Mouse (Mus musculus) CH12.LX (cell line): ENCODE measurements around the gene Mtfp1. TPM values are rescaled to one million over a fixed set of nuclear protein-coding genes. Genes with fewer than 3 reads are reported as not detected.

Experiments used
- DNase-seq: peaks from one replicate; pipeline ENCODE4 v3.0.0-alpha.2; 2013; ENCODE audit errors: extremely low read depth
- H3K27ac ChIP-seq: 2 replicates; pipeline ENCODE4 v1.5.1; 2012; ENCODE audit warnings: low read depth, mild to moderate bottlenecking, control low read depth, moderate library complexity; ENCODE audit not compliant: insufficient read depth
- H3K27me3 ChIP-seq: replicated peaks from 2 replicates; pipeline ENCODE3; 2012; ENCODE audit warnings: inconsistent platforms
- H3K36me3 ChIP-seq, 2 experiments: replicated peaks in 1 of 2; 2 replicates each; pipeline versions ENCODE3 to v1.6.1; 2012; ENCODE audit warnings: inconsistent platforms in 1 of 2, low read length in 1 of 2, mild to moderate bottlenecking in 1 of 2, mixed read lengths in 1 of 2, moderate library complexity in 1 of 2; ENCODE audit not compliant: control insufficient read depth in 1 of 2, insufficient read depth in 1 of 2
- H3K4me1 ChIP-seq, 2 experiments: 2 replicates each; pipeline ENCODE4 v1.6.1; 2012; ENCODE audit warnings: inconsistent platforms in 1 of 2, moderate library complexity in 1 of 2; ENCODE audit not compliant: insufficient read depth in 2 of 2, control insufficient read depth in 1 of 2
- H3K4me2 ChIP-seq: 2 replicates; pipeline ENCODE4 v1.6.1; 2012; ENCODE audit warnings: low read depth, mild to moderate bottlenecking, control low read depth; ENCODE audit not compliant: poor library complexity, insufficient read depth, severe bottlenecking
- H3K4me3 ChIP-seq, 3 experiments: fragments of 150-350 bp in 1 of 3; sonication (generic) in 1 of 3; replicated peaks in 1 of 3; 2 replicates each; pipeline versions ENCODE3 to v1.5.1; 2011 to 2012; ENCODE audit warnings: low read depth in 2 of 3, low read length in 2 of 3, mild to moderate bottlenecking in 2 of 3, moderate library complexity in 2 of 3, control low read depth in 1 of 3, improper control_type of control experiment in 1 of 3, inconsistent platforms in 1 of 3, mixed read lengths in 1 of 3; ENCODE audit not compliant: poor library complexity in 1 of 3
- H3K79me2 ChIP-seq: replicated peaks from 2 replicates; pipeline ENCODE4 v1.6.1; 2012; ENCODE audit warnings: mild to moderate bottlenecking, moderate library complexity; ENCODE audit not compliant: control insufficient read depth, poor library complexity, insufficient read depth, severe bottlenecking; ENCODE audit errors: extremely low read depth
- H3K9ac ChIP-seq: 2 replicates; pipeline ENCODE4 v1.6.1; 2012; ENCODE audit warnings: low read depth, mild to moderate bottlenecking, control low read depth, moderate library complexity; ENCODE audit not compliant: insufficient read depth
- H3K9me3 ChIP-seq: replicated peaks from 2 replicates; pipeline ENCODE3; 2012; ENCODE audit warnings: low read length, inconsistent platforms, mixed read lengths
- BHLHE40 ChIP-seq: IDR thresholded peaks from 2 replicates; pipeline ENCODE4 v1.6.1; 2011; ENCODE audit warnings: mild to moderate bottlenecking, low read depth, low read length, improper control_type of control experiment
- ELF1 ChIP-seq: IDR thresholded peaks from 2 replicates; pipeline ENCODE4 v1.6.1; 2014; ENCODE audit warnings: low read depth, mild to moderate bottlenecking, inconsistent platforms, low read length, improper control_type of control experiment
- ETS1 ChIP-seq: conservative IDR thresholded peaks from 2 replicates; pipeline ENCODE4 v1.6.1; 2012; ENCODE audit warnings: low read depth, mild to moderate bottlenecking, inconsistent platforms, low read length, improper control_type of control experiment, moderate library complexity
- GABPA ChIP-seq: IDR thresholded peaks from 2 replicates; pipeline ENCODE4 v1.6.1; 2012; ENCODE audit warnings: low read depth, low read length, improper control_type of control experiment, inconsistent platforms; ENCODE audit not compliant: insufficient replicate concordance
- HCFC1 ChIP-seq: IDR thresholded peaks from 2 replicates; pipeline ENCODE4 v1.6.1; 2012; ENCODE audit warnings: low read depth, mild to moderate bottlenecking, inconsistent platforms, low read length, improper control_type of control experiment
- IRF4 ChIP-seq: IDR thresholded peaks from 2 replicates; pipeline ENCODE4 v1.6.1; 2014; ENCODE audit warnings: low read depth, mild to moderate bottlenecking, inconsistent platforms, low read length, improper control_type of control experiment
- JUND ChIP-seq: conservative IDR thresholded peaks from 2 replicates; pipeline ENCODE4 v1.6.1; 2011; ENCODE audit warnings: low read depth, low read length, improper control_type of control experiment
- KAT2A ChIP-seq: IDR thresholded peaks from 2 replicates; pipeline ENCODE4 v1.6.1; 2012; ENCODE audit warnings: low read length, improper control_type of control experiment, inconsistent platforms; ENCODE audit not compliant: insufficient replicate concordance
- MAFK ChIP-seq: IDR thresholded peaks from 2 replicates; pipeline ENCODE4 v1.6.1; 2011; ENCODE audit warnings: low read length, improper control_type of control experiment; ENCODE audit not compliant: insufficient replicate concordance
- MAX ChIP-seq: IDR thresholded peaks from 2 replicates; pipeline ENCODE4 v1.6.1; 2011; ENCODE audit warnings: low read length, improper control_type of control experiment
- MAZ ChIP-seq: IDR thresholded peaks from 2 replicates; pipeline ENCODE4 v1.6.1; 2012; ENCODE audit warnings: low read depth, mild to moderate bottlenecking, inconsistent platforms, low read length, improper control_type of control experiment, moderate library complexity
- MEF2A ChIP-seq: IDR thresholded peaks from 2 replicates; pipeline ENCODE4 v1.6.1; 2014; ENCODE audit warnings: low read depth, mild to moderate bottlenecking, inconsistent platforms, low read length, improper control_type of control experiment, borderline replicate concordance
- MYC ChIP-seq: IDR thresholded peaks from 2 replicates; pipeline ENCODE4 v1.6.1; 2011; ENCODE audit warnings: low read depth, mild to moderate bottlenecking, improper control_type of control experiment, low read length
- NELFE ChIP-seq: IDR thresholded peaks from 2 replicates; pipeline ENCODE4 v1.6.1; 2011; ENCODE audit warnings: low read depth, low read length, improper control_type of control experiment
- PAX5 ChIP-seq: IDR thresholded peaks from 2 replicates; pipeline ENCODE4 v1.6.1; 2012; ENCODE audit warnings: low read length, inconsistent platforms, mixed read lengths
- POLR2A ChIP-seq: IDR thresholded peaks from 2 replicates; pipeline ENCODE4 v1.6.1; 2011; ENCODE audit warnings: low read depth, mild to moderate bottlenecking, improper control_type of control experiment, low read length
- POLR2AphosphoS2 ChIP-seq: IDR thresholded peaks from 2 replicates; pipeline ENCODE4 v1.6.1; 2011; ENCODE audit warnings: low read depth, low read length, improper control_type of control experiment
- RAD21 ChIP-seq: IDR thresholded peaks from 2 replicates; pipeline ENCODE4 v1.6.1; 2011; ENCODE audit warnings: low read depth, mild to moderate bottlenecking, low read length, improper control_type of control experiment, moderate library complexity
- RCOR1 ChIP-seq: conservative IDR thresholded peaks from 2 replicates; pipeline ENCODE4 v1.6.1; 2012; ENCODE audit warnings: low read depth, mild to moderate bottlenecking, inconsistent platforms, low read length, improper control_type of control experiment
- SIN3A ChIP-seq: IDR thresholded peaks from 2 replicates; pipeline ENCODE4 v1.6.1; 2012; ENCODE audit warnings: low read length, improper control_type of control experiment, inconsistent platforms
- TBP ChIP-seq: conservative IDR thresholded peaks from 2 replicates; pipeline ENCODE4 v1.6.1; 2011; ENCODE audit warnings: low read depth, low read length, improper control_type of control experiment
- USF1 ChIP-seq: IDR thresholded peaks from 2 replicates; pipeline ENCODE4 v1.6.1; 2014; ENCODE audit warnings: low read depth, mild to moderate bottlenecking, inconsistent platforms, low read length, improper control_type of control experiment
- USF2 ChIP-seq: conservative IDR thresholded peaks from 2 replicates; pipeline ENCODE4 v1.6.1; 2011; ENCODE audit warnings: low read depth, low read length, improper control_type of control experiment
- ZC3H11A ChIP-seq: IDR thresholded peaks from 2 replicates; pipeline ENCODE4 v1.6.1; 2012; ENCODE audit warnings: low read depth, mild to moderate bottlenecking, inconsistent platforms, low read length, improper control_type of control experiment
- ZKSCAN1 ChIP-seq: IDR thresholded peaks from 2 replicates; pipeline ENCODE4 v1.6.1; 2012; ENCODE audit warnings: low read depth, inconsistent platforms, low read length, improper control_type of control experiment, borderline replicate concordance
- ZMIZ1 ChIP-seq: IDR thresholded peaks from 2 replicates; pipeline ENCODE4 v1.6.1; 2012; ENCODE audit warnings: low read depth, mild to moderate bottlenecking, inconsistent platforms, low read length, improper control_type of control experiment
- ZNF384 ChIP-seq: IDR thresholded peaks from 2 replicates; pipeline ENCODE4 v1.6.1; 2012; ENCODE audit warnings: low read depth, low read length, improper control_type of control experiment, inconsistent platforms
- dilution Hi-C: fragments of 300-500 bp; cut with MboI; formaldehyde crosslinking; loops from 2 replicates; pipeline ENCODE4 v1.14.3; 2020; ENCODE audit warnings: low sequenced_read_pairs; ENCODE audit not compliant: extremely low pct_unique_long_range_greater_than_20kb, extremely low pct_ligation_motif_present
- in situ Hi-C: fragments of 300-500 bp; cut with MboI; formaldehyde crosslinking; loops from 3 replicates; pipeline ENCODE4 v1.14.3; 2019; ENCODE audit warnings: low sequenced_read_pairs, low pct_ligation_motif_present, low pct_unique_long_range_greater_than_20kb, mixed read lengths
- polyA plus RNA-seq: library from polyadenylated mRNA; unstranded; fragments of >175 nt; gene quantifications from 2 replicates; pipeline ENCODE4 v1.2.1, GENCODE M21; 2012; ENCODE audit warnings: low read depth; ENCODE audit not compliant: insufficient read length
- total RNA-seq, 2 experiments: library from RNA; depleted of rRNA; stranded (reverse); fragments of 300-350 nt in 1 of 2; fragments of >200 nt in 1 of 2; gene quantifications; 2 replicates each; pipeline ENCODE4 v1.2.3; 2012 to 2014

The Mtfp1 gene
- total and polyA plus RNA-seq, 3 experiments: 22.1 to 30.0 (median 27.7) TPM

DNA sequence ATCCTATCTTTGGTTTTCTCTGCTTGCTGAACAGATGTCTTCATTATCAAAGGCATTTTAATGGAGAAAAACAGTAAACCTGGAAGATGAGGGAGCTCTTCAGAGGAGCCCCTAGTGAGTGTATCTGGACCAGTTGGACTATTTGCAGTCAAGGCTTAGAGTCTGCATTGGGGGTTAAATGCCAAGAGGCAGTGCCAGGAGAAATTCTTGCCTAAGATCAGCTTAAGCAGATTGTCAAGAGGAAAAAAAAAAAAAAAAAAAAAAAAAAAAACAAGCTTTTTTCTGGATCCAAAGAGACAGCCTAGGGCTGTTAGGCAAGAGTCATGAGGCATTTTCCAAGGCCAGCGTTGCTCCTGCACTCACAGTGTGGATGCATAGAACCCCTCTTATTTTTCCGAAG, 47.5 kb downstream of the Mtfp1 start:
- no peak overlapping the region for H3K4me3 ChIP-seq
- in situ Hi-C loops (no loop called here), dilution Hi-C loops (no loop called here)
- no peak for DNase-seq
- no peaks in the 10 kb centered on the region for H3K9me3 ChIP-seq
- no peaks in the 10 kb centered on the region for H3K79me2 ChIP-seq
- peaks cover 11% of the 10 kb centered on the region for H3K27me3 ChIP-seq
- no peak overlapping the region for H3K27ac ChIP-seq
- no peak overlapping the region for H3K4me2 ChIP-seq
- no peak overlapping the region for H3K9ac ChIP-seq
- 0 out of 4 replicates have a peak, but pooled peaks cover 0 to 3% of the 10 kb centered on the region in 2 experiments for H3K4me1 ChIP-seq
- TF ChIP-seq IRF4 (no peak), ZNF384 (no peak), RCOR1 (no peak), ETS1 (no peak), ZMIZ1 (no peak), MAX (no peak), ELF1 (no peak), NELFE (no peak), PAX5 (no peak), MAFK (no peak), ZC3H11A (no peak), POLR2AphosphoS2 (no peak), JUND (no peak), TBP (no peak), USF1 (no peak), ZKSCAN1 (no peak), USF2 (no peak)
- TF ChIP-seq, all 38 proteins: peak for 0
- H3K36me3 ChIP-seq: peaks cover 0 to 2% of the 10 kb centered on the region in 2 experiments

DNA sequence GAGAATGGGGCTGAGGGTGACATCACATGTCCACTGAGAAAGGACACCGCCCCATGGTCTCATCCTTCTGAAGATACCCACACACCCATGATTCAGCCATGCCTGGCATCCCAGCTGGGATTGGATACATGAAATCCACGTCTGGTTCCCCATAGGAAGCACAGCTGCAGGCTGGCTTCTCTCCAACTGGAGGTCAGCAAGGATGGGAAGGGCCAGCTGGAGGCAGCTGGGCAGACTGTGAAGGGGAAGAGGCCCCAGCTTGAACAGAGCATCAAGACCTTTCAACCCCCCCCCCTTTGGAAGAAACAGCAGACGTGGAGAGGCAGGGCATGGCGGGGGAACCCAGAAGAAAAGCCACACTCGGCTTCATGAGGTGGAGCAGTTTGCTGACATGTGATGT, 48.7 kb downstream of the Mtfp1 start:
- dilution Hi-C loops: no loop called here
- no peak for DNase-seq

More for the DNA sequence above, 48.7 kb downstream of the Mtfp1 start:
- Histone ChIP-seq H3K4me2 (no peak overlapping the region), H3K36me3 (peaks cover 0 to 4% of the 10 kb centered on the region in 2 experiments), H3K9ac (no peak overlapping the region), H3K27ac (no peak overlapping the region), H3K79me2 (no peaks in the 10 kb centered on the region), H3K27me3 (peaks cover 9% of the 10 kb centered on the region), H3K4me1 (0 out of 4 replicates have a peak, but pooled peaks cover 0 to 3% of the 10 kb centered on the region in 2 experiments), H3K9me3 (no peaks in the 10 kb centered on the region), H3K4me3 (no peak overlapping the region)
- TF ChIP-seq TBP (no peak), POLR2A (no peak), POLR2AphosphoS2 (no peak), MYC (no peak), RAD21 (no peak), HCFC1 (no peak), IRF4 (no peak), KAT2A (no peak), ZKSCAN1 (no peak), BHLHE40 (no peak), RCOR1 (no peak), SIN3A (no peak), USF2 (no peak), MAZ (no peak), GABPA (no peak), MEF2A (no peak)
- in situ Hi-C loops: no loop called here
